Mouse (Mus musculus) kidney, postnatal 36 days (tissue): ENCODE data around the gene Map3k10.
"Not testable (repeated sequence)": the region's sequence is repeated elsewhere in the genome, so short reads cannot be mapped to it uniquely, and the experiment has no call there.

Source experiments
- DNase-seq, 2 experiments: peaks; one replicate each; pipeline ENCODE4 v3.0.0; 2021 to 2022; ENCODE audit warnings: mixed read lengths in 2 of 2

Gene Map3k10

DNA sequence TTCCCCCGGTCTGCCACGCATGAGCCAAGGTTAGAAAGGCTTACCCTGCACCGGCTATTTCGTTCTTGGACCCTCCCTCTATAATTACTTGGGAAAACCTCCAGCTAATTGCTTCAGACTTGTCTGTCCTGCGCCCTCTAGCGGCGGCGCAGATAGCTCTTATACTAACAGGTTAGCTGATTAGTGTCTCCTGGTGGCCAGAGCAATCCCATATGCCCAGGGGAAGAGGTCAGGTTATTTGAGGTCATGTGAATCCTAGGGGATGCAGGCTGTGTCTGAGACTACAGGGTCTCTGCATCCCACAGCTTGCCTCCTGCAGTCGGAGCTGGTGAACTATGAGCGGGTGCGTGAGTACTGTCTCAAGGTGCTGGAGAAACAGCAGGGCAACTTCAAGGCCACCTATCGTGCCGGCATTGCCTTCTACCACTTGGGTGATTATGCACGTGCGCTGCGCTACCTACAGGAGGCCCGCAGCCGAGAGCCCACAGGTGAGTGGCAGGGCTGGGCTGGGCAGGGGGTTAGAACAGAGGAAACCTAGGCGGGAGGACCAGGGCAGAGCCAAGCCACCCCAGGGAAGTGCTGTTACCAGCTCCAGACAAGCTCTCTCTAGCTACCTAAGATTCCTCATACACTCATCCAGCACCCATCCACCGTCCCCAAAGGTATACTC is 19.7 kb downstream of the Map3k10 start:
- peak; percentile 33 to 78 for DNase-seq

- peak; percentile 4 to 65 for DNase-seq
Observed at GRCm38 (mm10) chr7:27653681-27654437, 20.5 kb downstream of the Map3k10 start, which contains the start of gene Ttc9b. Gene Ttc9b, plus strand, starts transcription at chr7:27653915.

DNA sequence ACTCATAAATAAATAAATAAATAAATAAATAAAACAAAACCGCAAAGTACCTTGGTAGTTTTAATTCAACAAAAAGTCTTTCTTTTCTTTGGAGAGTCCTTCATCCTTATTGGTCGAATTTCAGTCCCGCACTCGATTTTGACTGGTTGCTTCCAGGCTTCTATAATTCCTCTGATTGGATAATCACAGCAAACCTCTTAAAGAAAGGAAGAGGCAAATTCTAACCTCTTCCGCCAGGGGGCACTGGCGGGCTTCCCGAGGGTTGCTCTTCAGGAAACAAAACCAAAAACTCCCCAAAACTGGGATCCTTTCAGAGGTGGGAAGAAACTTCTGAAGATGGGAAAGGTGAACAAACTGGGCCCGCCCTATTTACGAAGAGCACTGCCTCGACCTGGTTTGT is 23.4 kb downstream of the Map3k10 start:
- peak; percentile 76 to 87 for DNase-seq

DNA sequence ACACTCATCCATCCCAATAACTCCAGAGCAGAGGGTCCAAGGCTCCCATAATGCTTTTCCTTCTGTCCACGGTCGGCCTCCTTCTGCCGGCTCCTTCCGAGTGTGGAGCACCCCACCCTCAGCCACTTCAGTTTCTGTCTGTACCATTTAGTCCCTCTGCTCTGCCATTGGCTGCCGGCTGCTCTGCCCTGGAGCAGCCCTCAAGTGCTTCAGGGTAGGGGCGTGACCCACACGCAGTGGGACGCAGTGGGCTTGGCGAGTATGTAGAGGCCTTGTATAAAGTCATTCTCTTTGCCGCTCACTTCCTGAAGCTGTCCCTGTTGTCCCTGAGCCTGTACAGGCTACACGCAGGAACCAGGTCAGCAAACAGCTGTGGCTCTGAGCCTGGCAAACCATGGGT is 24.7 kb downstream of the Map3k10 start:
- no peak for DNase-seq

GRCm38 (mm10) chr7:27647281-27648002 is 27.0 kb downstream of the Map3k10 start:
- DNase-seq = no peak

GRCm38 (mm10) chr7:27646516-27646915 is 27.9 kb downstream of the Map3k10 start:
- DNase-seq = no peak

DNA sequence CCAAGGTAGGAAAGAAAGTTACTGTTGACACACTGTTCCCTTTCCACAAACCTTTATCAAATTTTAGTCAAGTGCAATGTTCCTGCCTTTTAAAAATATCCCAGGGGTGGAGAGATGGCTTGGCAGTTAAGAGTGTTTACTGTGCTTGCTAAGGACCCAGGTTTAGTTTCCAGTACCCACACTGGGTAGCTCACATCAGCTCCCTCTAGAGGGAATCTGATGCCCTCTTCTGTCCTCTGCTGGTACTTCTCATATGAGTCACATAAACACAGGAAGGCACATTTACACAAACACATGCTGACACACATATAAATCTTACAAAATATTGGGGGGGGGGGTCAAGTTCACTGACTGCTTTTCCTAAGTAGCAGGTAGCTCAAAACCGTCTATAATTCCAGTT is 29.9 kb downstream of the Map3k10 start:
- DNase-seq = no peak

DNA sequence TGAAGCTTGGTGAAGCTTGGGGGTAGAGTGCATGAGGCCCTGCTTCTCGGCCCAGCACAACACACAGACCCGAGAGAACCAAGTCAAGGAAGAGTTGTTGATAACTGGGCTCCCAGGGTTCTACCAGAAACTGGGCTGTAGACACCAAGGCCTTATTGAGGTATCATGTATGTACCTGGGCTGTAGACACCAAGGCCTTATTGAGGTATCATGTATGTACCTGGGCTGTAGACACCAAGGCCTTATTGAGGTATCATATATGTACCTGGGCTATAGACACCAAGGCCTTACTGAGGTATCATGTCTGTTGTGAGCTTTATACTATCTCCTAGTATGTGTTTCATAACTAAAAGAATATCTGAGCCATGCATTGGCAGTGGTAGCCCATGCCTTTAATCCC is 39.3 kb downstream of the Map3k10 start:
- not testable (repeated sequence) for DNase-seq

DNA sequence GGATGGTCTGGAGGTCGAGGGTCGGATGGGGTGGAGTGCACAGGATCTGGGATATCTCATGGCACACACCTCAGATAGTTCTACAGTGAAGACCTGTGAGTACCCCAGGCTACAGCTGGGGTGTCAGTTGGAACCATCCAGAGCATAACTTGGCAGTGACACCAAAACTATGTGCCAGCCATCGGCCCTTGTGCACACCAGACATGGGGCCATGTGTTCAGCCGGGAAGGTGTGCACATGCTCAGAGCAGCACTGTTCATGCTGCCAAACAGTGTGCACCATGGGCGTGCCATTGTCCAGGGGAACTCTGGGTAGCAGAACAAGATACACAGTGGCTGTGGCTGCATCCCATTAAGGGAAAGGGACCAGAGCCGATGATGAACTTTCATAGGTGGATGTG is 39.7 kb downstream of the Map3k10 start:
- no peak for DNase-seq

GRCm38 (mm10) chr7:27633166-27633565 is 41.2 kb downstream of the Map3k10 start:
- DNase-seq = no peak

DNA sequence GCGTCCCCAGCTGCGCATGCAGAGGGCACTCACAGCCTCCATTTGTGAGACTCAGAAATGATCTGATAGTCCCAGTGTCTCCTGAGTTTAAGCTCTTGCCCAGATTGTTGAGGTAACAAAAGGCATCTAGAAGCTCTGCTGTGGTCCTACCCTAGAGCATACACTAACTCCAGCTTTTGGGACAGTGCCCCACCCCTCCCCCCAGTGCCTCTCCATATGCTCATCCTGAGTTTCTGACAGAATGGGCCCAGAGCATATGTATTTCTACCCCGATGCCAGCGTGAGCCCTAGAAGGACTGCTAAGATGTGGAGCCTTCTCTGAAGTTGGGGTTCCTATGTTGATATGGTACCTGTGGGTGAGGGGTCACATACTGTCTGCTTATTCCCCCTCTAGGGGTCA is 43.0 kb downstream of the Map3k10 start:
- DNase-seq = no peak

GRCm38 (mm10) chr7:27628816-27629215 is 45.6 kb downstream of the Map3k10 start:
- DNase-seq = not testable (repeated sequence)

DNA sequence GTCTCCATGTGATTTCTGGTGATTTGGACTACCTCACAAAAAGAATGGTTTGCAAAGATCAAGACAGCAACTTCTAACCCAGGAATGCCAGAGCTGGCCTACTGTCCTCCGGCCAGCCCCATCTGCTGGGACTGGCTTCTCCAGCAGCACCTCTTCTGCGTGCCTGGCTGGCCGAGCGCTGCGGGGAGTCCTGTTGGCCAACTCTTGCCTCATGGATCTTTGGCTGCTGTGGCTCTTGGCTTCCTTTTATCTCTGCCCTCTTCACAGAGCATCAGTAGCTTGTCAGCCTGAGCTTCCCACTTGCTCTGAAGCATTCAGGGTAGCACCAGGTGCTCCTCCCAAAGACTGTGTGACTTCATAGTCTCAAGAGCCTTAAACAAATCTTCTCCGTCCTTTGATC is 46.2 kb downstream of the Map3k10 start:
- no peak for DNase-seq

GRCm38 (mm10) chr7:27627707-27628106 is 46.7 kb downstream of the Map3k10 start:
- no peak for DNase-seq

DNA sequence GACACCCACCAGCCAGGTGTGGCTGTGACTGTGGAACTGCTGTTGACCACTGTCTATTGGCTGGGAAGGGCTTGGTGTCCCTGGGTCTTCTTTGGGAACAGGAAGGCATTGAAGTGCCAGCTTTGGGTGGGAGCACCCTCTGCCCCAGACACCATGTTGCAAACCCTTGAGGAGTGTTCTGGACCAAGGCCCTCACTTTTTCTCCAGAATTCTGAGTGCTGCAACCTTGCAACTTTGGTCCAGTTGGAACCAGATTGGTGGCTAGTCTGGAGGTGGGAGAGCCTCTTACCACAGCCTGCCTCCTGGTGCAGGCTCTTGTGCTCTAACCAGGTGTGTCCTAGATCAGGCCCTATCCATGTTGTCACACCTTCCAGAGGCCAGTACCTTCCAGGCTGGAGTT is 49.4 kb downstream of the Map3k10 start:
- DNase-seq = no peak

DNA sequence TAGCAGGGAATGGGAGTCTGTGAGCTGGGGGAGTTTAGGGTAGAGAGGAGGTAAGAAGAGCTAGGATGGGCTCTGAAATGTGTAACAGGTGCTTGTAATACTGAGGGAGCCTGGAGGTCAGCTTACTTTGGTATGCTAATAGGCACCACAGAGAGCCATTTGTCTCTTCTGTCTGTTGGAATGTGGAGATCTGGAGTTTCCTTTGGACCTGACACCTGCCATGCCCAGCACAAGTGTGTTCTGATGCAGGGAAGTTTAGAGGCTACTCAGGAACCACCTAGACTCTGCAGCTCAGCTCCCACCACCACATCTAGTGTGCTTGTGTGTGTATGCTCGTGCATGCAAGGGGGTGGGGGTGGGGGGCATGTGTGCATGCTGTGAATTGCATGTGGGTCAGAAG is 52.2 kb downstream of the Map3k10 start:
- no peak for DNase-seq

GRCm38 (mm10) chr7:27621028-27621427 is 53.4 kb downstream of the Map3k10 start:
- no peak for DNase-seq

- DNase-seq = no peak
Observed at GRCm38 (mm10) chr7:27613751-27614499, 60.5 kb downstream of the Map3k10 start.

DNA sequence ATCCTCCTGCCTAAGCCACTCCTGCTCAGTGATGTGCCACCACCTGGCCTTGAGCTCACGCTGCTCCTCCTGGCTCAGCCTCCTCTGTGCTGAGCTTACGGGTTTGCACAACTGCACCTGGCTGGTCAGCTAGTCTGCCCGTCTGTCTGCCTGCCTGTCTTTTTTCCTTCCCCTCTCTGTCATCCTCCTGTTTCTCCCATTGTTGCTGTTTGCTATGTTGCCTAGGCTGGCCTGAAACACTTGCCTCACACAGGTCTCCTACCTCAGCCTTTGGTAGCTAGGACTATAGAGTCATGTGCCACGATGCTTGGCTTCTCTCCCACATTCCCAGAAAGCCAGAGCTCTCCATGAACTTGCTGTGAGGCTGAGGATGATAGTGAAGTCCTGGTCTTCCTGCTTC is 61.5 kb downstream of the Map3k10 start:
- DNase-seq = no peak

DNA sequence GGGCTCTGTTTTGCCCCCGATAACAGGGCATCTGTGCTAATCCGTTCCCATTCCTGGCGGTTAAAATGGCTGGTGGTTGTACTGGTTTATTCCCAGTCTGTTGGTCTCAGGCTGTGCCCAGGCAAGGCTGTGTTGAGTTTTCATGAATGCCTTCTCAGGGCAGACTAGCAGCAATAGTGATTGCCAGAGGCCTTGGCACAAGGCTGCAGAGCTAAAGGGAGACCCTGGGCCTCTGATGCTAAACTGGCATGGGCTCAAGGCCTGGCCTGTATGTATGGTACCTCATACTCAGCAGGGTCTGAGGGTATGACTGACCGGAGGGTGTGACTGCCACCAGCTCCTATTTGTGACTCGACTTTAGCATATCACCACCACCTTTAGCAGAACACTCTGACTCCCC is 63.5 kb downstream of the Map3k10 start:
- DNase-seq = no peak

- DNase-seq = no peak
Observed at GRCm38 (mm10) chr7:27610370-27610769, 64.0 kb downstream of the Map3k10 start.

GRCm38 (mm10) chr7:27609688-27610087 is 64.7 kb downstream of the Map3k10 start:
- DNase-seq = no peak

GRCm38 (mm10) chr7:27609285-27609684 is 65.1 kb downstream of the Map3k10 start:
- no peak for DNase-seq
